Mouse (Mus musculus): ENCODE data around the gene Kansl1. TPM values are rescaled to one million over a fixed set of nuclear protein-coding genes. Genes with fewer than 3 reads are reported as not detected.

The Kansl1 gene
- polyA plus RNA-seq, 1 experiment from 2014 or later, result 36.4 TPM

DNA sequence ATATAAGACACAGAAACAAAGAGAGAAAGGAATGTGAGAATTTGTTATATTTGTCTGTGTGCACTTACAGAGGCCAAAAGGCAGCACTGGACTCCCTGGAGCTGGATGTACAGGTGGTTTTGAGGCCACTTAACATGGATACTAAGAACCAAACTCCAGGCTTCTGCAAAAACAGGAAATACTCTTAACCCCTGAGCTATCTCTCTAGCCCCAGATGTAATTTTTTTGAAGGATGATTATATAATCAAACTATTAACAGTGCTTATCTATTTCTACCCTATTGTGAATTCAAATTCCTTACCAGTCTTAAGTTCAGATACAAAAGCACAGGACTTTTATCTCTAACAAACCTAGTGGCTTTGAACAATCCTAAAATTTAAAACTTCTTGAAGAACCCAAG is 32.9 kb downstream of the Kansl1 start:
- no peaks in the 10 kb centered on the region for H3K36me3 ChIP-seq
- H3K4me2 ChIP-seq (replicated peaks), result no peak overlapping the region
- peaks cover 21% of the 10 kb centered on the region for H3K4me1 ChIP-seq
- no peak overlapping the region for H3K4me3 ChIP-seq
- no peak for ATAC-seq (ENCODE audit: low FRiP score)
- H3K27ac ChIP-seq, result no peak overlapping the region
- no peaks in the 10 kb centered on the region for H3K27me3 ChIP-seq
- H3K9ac ChIP-seq, result no peak overlapping the region
- no peaks in the 10 kb centered on the region for H3K9me3 ChIP-seq (replicated peaks)

DNA sequence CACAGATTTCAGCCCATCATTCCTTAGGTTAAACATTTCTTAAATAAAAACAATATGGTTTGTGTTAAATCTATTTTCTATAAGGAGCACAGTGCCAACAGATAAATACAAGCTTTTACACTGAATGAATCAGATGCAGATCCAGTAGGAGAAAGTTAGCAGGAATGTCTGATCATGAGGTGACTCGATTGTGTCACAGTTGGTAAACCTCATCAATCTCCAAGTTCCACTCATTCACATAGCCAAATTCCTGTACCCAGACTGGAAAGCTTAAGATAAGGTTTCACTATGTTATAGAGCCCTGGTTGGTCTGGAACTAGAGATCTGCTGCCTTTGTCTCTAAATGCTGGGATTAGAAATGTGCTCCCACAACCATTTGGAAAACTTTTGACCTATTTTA is 33.5 kb downstream of the Kansl1 start:
- Histone ChIP-seq H3K4me2 (replicated peaks) (no peak overlapping the region), H3K9ac (no peak overlapping the region), H3K27ac (no peak overlapping the region), H3K4me3 (no peak overlapping the region), H3K9me3 (replicated peaks) (no peaks in the 10 kb centered on the region), H3K4me1 (peaks cover 21% of the 10 kb centered on the region), H3K36me3 (no peaks in the 10 kb centered on the region), H3K27me3 (no peaks in the 10 kb centered on the region)
- 74% methylated on average over 1 of the region's 1 CpGs for WGBS
- no peak for ATAC-seq (ENCODE audit: low FRiP score)

DNA sequence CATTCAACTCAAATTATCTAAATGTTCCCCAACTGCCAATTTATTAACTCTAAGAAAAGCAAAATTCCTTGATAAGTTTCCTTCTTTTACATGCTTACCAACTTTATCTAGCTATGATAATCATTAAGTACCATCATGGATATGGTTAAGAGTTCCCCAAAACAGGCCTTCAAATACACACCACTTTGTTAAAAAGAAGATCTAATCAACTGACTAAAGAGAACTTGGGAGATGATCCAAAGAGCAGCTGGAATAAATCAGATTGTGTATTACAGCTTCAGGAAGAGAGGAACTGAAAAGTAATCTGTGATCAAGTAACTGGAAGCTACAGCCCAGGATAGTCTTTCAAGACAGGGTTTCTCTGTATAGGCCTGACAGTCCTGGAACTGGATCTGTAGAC is 36.4 kb downstream of the Kansl1 start:
- Histone ChIP-seq H3K27me3 (no peaks in the 10 kb centered on the region), H3K4me1 (peaks cover 8% of the 10 kb centered on the region; the same call in 1 of the 2 replicates), H3K4me3 (no peak overlapping the region), H3K9ac (no peak overlapping the region), H3K4me2 (replicated peaks) (no peak overlapping the region), H3K36me3 (no peaks in the 10 kb centered on the region), H3K27ac (no peak overlapping the region), H3K9me3 (replicated peaks) (no peaks in the 10 kb centered on the region)
- no peak for ATAC-seq (ENCODE audit: low FRiP score)

DNA sequence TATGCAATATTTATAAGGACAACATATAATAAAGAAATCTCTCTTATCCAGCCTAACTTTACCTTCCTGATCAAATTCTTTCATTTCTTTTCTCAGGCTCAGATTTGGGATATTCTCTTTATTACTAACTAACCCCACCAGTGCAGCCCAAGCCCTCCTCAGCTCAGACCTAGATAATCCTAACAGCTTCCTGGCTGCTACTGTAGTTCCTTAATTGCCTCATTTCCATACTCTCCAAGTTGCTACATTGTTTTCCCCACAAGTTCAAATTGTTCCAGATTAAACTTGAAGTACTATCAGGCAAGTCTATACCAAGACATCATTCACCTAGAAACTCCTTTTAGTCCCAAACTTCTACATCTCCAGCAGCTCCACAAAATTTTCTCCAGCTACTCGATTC is 36.9 kb downstream of the Kansl1 start:
- H3K4me1 ChIP-seq, result 0 out of 2 replicates have a peak, but pooled peaks cover 5% of the 10 kb centered on the region
- H3K9ac ChIP-seq, result no peak overlapping the region
- 91% methylated on average over 1 of the region's 1 CpGs for WGBS
- H3K4me3 ChIP-seq, result no peak overlapping the region
- no peaks in the 10 kb centered on the region for H3K9me3 ChIP-seq (replicated peaks)
- no peak overlapping the region for H3K27ac ChIP-seq
- no peak for ATAC-seq (ENCODE audit: low FRiP score)
- no peaks in the 10 kb centered on the region for H3K36me3 ChIP-seq
- H3K27me3 ChIP-seq, result no peaks in the 10 kb centered on the region
- no peak overlapping the region for H3K4me2 ChIP-seq (replicated peaks)

DNA sequence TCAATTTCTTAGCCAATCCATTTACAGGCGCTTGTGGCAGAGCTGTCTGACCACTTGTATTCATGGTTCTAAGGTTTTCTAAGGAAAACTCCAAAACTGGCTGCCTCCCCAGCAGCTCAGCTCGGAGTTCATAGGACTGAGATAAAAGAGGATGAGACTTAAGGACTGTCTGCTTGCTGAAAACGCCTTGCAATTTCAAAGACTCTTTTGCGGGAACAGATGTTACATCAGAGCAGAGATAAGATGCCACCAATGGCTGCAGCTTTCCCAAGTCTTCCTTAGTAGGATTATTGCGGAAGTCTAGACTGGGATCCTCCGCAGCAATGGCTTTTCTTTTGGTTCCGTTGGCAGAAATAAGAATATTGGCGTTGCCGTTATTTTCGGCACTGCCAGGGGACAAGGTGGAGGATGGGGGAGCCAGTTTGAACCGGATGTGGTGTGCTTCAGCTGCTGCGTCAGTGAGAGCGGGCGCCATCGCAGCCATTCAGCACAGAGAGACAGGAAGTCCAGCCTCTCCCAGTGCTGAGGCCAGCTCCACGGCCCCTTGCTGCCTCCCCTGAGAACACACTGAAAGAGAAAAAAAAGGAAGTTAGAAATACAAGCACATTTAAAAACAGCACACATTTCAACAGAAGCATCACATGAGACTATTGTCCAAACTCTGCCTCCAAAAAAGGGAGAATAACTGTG is 43.8 kb downstream of the Kansl1 start:
- Histone ChIP-seq H3K9me3 (replicated peaks) (no peaks in the 10 kb centered on the region), H3K9ac (no peak overlapping the region)

DNA sequence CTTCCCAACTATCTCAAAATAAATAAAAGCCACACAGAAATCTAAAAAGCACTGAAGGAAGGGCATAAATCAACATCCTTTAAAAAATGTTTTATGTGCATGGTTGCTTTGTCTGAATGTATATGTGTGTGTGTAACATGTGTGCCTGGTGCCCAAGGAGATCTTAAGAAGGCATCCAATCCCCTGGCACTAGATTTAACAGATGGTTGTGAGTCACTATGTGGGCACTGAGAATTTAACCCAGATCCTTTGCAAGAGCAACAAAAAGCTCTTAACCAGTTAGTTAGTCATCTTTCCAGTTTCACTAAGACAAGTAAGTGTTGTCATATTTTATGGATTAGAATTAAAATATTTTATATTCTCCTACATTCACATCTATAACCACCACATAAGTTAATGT is 56.4 kb downstream of the Kansl1 start:
- H3K9ac ChIP-seq, result no peak overlapping the region
- ATAC-seq (ENCODE audit: low FRiP score), result no peak

More for the DNA sequence above, 43.8 kb downstream of the Kansl1 start:
- no peak overlapping the region for H3K4me3 ChIP-seq
- ATAC-seq (ENCODE audit: low FRiP score), result no peak
- no peak overlapping the region for H3K27ac ChIP-seq
- no peaks in the 10 kb centered on the region for H3K4me1 ChIP-seq
- H3K36me3 ChIP-seq, result peaks cover 19% of the 10 kb centered on the region
- no peaks in the 10 kb centered on the region for H3K27me3 ChIP-seq
- 92% methylated on average over 16 of the region's 16 CpGs for WGBS
- H3K4me2 ChIP-seq (replicated peaks), result no peak overlapping the region

DNA sequence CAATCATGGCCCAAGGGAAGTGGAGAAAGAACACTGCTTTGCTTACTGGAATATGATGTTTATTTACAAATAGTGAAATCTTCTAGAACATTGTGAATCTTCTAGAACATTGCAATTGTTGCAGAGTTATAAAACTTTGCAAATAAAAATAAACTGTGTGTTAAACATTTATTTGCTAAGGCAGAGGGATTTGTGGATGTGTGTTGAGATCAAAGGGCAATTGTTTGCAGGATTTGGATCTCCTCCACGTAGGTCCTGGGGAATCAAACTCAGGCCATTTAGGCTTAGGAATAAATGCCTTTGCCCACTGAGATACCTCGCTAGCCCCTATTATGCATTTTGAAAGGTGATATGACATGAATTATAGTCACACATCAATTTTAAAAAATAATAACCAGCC is 61.3 kb downstream of the Kansl1 start:
- Histone ChIP-seq H3K4me1 (no peaks in the 10 kb centered on the region), H3K4me3 (no peak overlapping the region), H3K4me2 (replicated peaks) (no peak overlapping the region), H3K27ac (no peak overlapping the region), H3K9me3 (replicated peaks) (no peaks in the 10 kb centered on the region), H3K9ac (no peak overlapping the region), H3K36me3 (peaks cover 2% of the 10 kb centered on the region; the same call in 1 of the 2 replicates), H3K27me3 (no peaks in the 10 kb centered on the region)
- WGBS, result 80% methylated on average over 2 of the region's 2 CpGs
- no peak for ATAC-seq (ENCODE audit: low FRiP score)

More for the DNA sequence above, 56.4 kb downstream of the Kansl1 start:
- H3K27ac ChIP-seq, result no peak overlapping the region
- H3K4me2 ChIP-seq (replicated peaks), result no peak overlapping the region
- H3K4me3 ChIP-seq, result no peak overlapping the region
- H3K4me1 ChIP-seq, result no peaks in the 10 kb centered on the region
- no peaks in the 10 kb centered on the region for H3K27me3 ChIP-seq
- H3K9me3 ChIP-seq (replicated peaks), result no peaks in the 10 kb centered on the region
- H3K36me3 ChIP-seq, result no peaks in the 10 kb centered on the region

DNA sequence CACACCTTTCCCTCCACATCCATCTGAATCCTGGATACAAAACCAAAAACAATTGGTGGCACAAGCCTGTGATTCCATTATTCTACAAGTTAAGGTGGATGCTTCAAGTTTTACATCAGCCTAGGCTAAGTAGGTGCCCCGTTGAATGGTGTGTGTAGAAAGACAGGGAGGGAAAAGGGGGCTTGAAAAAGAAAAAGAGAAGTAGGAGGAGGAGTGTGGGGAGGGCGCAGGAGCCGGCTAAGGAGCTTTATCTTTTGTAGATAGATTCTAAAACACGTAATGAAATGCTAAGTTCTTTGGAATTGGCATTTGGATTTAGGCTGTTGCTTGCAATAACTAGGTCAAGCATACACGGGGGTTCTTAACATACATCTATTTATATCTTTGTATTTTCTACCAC is 67.7 kb downstream of the Kansl1 start:
- no peak overlapping the region for H3K4me3 ChIP-seq
- no peaks in the 10 kb centered on the region for H3K27me3 ChIP-seq
- 87% methylated on average over 5 of the region's 5 CpGs for WGBS
- no peak overlapping the region for H3K27ac ChIP-seq
- peaks cover 6% of the 10 kb centered on the region; the same call in 1 of the 2 replicates for H3K4me1 ChIP-seq
- ATAC-seq (ENCODE audit: low FRiP score), result no peak
- no peaks in the 10 kb centered on the region for H3K9me3 ChIP-seq (replicated peaks)
- no peak overlapping the region for H3K9ac ChIP-seq
- peaks cover 7% of the 10 kb centered on the region; the same call in 1 of the 2 replicates for H3K36me3 ChIP-seq
- no peak overlapping the region for H3K4me2 ChIP-seq (replicated peaks)

DNA sequence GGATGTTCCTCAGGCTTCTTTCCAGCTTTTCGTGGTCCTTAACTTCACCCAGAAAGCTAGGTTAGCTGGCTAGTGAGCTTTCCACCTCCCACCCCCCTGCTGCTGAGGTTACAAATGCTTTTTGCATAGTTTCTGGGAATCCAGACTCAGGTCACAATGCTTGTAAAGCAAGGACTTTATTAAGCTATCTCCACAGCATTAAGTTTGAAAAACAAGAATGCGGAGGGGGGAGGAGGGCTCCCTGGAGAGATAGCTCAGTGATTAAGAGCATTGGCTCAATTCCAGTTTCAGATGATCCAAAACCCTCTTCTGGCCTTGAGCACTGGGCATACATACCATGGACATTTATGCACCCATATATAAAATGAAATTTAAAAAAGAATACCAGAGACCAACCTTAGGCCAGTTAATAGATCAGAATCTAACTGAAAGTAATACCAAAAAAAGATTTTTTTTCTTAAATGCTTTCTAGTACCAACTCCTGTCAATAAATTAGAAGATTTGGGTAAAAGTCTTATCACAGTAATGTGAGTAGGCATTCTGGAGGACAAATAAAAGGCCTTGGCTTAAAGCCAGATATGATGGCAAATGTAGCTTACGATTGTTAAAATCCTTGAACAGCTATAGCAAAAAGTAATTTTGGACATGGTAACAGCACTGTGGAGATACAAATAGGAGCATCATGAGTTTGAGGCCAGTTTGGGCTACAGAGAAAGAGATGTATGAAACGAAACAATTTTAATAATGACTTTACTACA is 69.0 kb downstream of the Kansl1 start:
- 86% methylated on average over 4 of the region's 4 CpGs for WGBS
- Histone ChIP-seq H3K9ac (no peak overlapping the region), H3K27ac (no peak overlapping the region), H3K4me1 (peaks cover 6% of the 10 kb centered on the region; the same call in 1 of the 2 replicates), H3K4me2 (replicated peaks) (no peak overlapping the region), H3K4me3 (no peak overlapping the region), H3K9me3 (replicated peaks) (no peaks in the 10 kb centered on the region), H3K36me3 (peaks cover 7% of the 10 kb centered on the region; the same call in 1 of the 2 replicates), H3K27me3 (no peaks in the 10 kb centered on the region)
- ATAC-seq (ENCODE audit: low FRiP score), result no peak

DNA sequence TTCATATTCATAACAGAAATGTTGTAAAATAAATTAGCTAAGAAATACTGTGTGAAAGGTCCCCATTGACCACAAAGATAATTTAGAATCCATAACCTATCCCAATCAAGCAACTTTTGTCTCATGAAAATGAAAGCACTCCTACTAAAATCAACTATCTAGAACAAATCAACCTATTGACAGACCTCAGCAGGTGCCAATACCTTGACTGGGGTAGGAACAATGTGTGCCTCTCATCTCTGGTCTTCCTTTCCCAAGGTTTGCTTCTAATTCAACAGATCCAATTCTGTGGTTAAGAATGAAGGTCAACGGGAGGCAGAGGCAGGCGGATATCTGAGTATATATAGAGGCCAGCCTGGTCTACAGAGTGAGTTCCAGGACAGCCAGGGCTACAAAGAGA is 73.0 kb downstream of the Kansl1 start:
- Histone ChIP-seq H3K4me2 (replicated peaks) (no peak overlapping the region), H3K27ac (no peak overlapping the region)

DNA sequence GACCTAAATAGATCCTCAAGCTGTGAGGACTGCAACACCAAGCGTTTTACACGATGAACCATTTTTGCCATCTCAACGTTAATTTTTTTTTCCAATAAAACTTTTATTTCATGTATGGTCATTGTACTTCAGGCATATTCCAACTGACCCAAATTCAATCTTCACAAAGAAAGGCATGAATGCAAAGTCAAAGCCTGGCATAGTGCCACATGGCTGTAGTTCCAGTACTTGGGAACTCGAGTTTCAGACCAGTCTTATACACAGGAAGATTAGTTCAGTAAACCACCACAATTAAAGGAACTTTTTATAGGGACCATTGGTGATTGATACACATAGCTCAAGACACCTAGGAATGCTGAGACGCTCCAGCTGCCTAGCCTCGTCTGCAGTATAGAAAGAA is 75.5 kb downstream of the Kansl1 start:
- Histone ChIP-seq H3K27ac (no peak overlapping the region), H3K27me3 (no peaks in the 10 kb centered on the region), H3K9ac (no peak overlapping the region), H3K36me3 (no peaks in the 10 kb centered on the region), H3K4me2 (replicated peaks) (no peak overlapping the region), H3K4me1 (no peaks in the 10 kb centered on the region), H3K4me3 (no peak overlapping the region), H3K9me3 (replicated peaks) (no peaks in the 10 kb centered on the region)
- WGBS, result 93% methylated on average over 6 of the region's 6 CpGs
- no peak for ATAC-seq (ENCODE audit: low FRiP score)

More for the DNA sequence above, 73.0 kb downstream of the Kansl1 start:
- WGBS, result 89% methylated on average over 2 of the region's 2 CpGs
- ATAC-seq (ENCODE audit: low FRiP score), result no peak
- H3K36me3 ChIP-seq, result no peaks in the 10 kb centered on the region
- H3K4me1 ChIP-seq, result peaks cover 6% of the 10 kb centered on the region; the same call in 1 of the 2 replicates
- no peak overlapping the region for H3K4me3 ChIP-seq
- no peaks in the 10 kb centered on the region for H3K27me3 ChIP-seq
- no peaks in the 10 kb centered on the region for H3K9me3 ChIP-seq (replicated peaks)
- H3K9ac ChIP-seq, result no peak overlapping the region

DNA sequence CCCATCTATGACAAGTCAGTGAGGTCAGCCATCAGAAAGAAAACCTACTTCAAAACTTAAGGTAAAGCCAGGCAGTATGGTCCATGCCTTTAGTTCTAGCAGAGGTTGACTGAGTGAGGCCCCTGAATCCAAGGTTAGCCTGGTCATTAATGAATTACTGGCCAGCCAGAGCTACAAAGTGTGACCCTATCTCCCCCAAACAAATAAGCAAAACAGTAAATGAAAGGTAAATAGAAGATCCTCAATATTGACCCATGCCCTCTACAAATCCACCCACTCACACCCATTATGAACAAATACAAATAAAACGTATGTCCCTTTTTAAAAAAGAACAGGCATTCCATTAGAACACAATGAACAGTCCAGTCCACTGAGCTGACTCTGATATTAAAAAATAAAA is 76.5 kb downstream of the Kansl1 start:
- Histone ChIP-seq H3K4me1 (no peaks in the 10 kb centered on the region), H3K9me3 (replicated peaks) (no peaks in the 10 kb centered on the region), H3K36me3 (no peaks in the 10 kb centered on the region), H3K27me3 (no peaks in the 10 kb centered on the region), H3K4me3 (no peak overlapping the region), H3K27ac (no peak overlapping the region), H3K4me2 (replicated peaks) (no peak overlapping the region), H3K9ac (no peak overlapping the region)
- WGBS, result 94% methylated on average over 1 of the region's 1 CpGs
- ATAC-seq (ENCODE audit: low FRiP score), result no peak

DNA sequence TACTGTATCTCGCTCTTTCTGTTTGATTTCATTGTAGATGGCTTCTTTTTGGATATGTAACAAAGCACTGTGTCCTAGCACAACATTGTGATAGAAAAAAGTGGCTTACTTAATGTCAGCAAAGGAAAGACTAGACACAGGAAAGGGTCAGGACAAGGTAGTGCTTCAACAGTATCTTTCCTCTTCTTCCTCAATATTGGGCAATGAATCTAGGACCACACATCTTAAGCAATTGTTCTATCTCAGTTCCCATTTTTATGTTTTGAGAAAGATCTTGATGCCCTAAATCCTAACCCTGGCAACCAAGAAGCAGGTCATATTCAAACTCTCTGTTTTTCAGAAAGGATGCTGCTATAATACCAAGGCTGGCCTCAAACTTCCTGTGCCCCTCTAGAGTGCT is 81.4 kb downstream of the Kansl1 start:
- ATAC-seq (ENCODE audit: low FRiP score), result no peak
- WGBS, result 97% methylated on average over 1 of the region's 1 CpGs

More for the DNA sequence above, 81.4 kb downstream of the Kansl1 start:
- no peak overlapping the region for H3K4me3 ChIP-seq
- no peak overlapping the region for H3K9ac ChIP-seq
- H3K27ac ChIP-seq, result no peak overlapping the region
- no peaks in the 10 kb centered on the region for H3K36me3 ChIP-seq
- H3K4me1 ChIP-seq, result no peaks in the 10 kb centered on the region
- no peaks in the 10 kb centered on the region for H3K27me3 ChIP-seq
- H3K9me3 ChIP-seq (replicated peaks), result no peaks in the 10 kb centered on the region
- no peak overlapping the region for H3K4me2 ChIP-seq (replicated peaks)

Measured in hindbrain, embryonic 12.5 days (tissue).